Mouse (Mus musculus) left cerebral cortex, adult 9 months (tissue): ENCODE measurements around the gene S100a3.

Experiments
- DNase-seq, 2 experiments: peaks; one replicate each; pipeline ENCODE4 v3.0.0; 2022; ENCODE audit warnings: low spot score in 2 of 2

Gene S100a3

DNA sequence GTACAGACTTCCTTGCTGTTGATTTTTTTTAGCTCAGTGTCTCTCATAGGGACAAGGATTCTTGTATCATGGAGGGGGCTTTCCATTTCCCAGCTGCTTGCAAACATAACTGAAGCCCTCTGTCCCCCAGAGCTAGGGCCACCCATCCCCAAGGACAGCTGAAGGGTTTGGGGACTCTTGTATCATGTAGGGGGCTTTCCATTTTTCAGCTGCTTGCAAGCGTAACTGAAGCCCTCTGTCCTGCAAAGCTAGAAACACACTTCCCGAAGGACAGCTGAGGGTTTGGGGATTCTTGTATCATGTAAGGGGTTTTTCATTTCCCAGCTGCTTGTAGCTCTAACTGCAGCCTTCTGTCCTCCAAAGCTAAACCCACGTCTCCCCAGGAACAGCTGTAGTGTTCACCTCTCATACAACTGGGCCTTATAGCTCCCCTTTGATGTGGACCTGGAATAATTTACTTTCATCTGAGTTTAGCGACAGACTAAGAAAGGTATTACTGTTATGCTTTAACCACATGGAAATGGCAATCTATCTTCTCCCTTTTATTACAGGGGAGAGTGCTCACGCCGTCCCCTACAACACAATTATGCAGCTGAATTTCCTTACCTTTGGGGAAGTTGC lies at the start of gene S100a3:
Gene S100a3 (plus strand): TSS at position 571 of the 621 bp plus-strand sequence.
- no peak for DNase-seq

DNA sequence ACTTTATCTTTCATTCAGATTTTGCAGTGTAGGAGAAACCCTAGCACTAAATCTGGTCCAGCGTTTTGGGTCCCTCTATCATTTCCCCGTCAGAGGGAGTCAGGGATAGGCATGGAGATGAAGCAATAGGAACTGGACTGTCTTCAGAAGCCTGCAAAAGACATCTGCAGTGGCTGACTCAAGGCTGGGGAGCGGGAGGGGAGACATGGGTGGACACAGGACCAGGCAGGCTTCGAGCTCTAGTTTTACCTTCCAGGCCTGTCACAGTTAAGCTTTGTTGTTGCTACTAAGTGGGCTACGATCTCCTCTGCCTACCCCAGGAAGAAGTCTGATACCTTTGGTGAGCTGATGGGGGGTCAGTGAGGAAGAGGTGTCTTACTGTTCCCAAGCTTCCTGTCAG lies 48.1 kb upstream of the S100a3 start:
- DNase-seq, result no peak

GRCm38 (mm10) chr3:90512948-90513642 lies 47.3 kb upstream of the S100a3 start:
- DNase-seq, result no peak

DNA sequence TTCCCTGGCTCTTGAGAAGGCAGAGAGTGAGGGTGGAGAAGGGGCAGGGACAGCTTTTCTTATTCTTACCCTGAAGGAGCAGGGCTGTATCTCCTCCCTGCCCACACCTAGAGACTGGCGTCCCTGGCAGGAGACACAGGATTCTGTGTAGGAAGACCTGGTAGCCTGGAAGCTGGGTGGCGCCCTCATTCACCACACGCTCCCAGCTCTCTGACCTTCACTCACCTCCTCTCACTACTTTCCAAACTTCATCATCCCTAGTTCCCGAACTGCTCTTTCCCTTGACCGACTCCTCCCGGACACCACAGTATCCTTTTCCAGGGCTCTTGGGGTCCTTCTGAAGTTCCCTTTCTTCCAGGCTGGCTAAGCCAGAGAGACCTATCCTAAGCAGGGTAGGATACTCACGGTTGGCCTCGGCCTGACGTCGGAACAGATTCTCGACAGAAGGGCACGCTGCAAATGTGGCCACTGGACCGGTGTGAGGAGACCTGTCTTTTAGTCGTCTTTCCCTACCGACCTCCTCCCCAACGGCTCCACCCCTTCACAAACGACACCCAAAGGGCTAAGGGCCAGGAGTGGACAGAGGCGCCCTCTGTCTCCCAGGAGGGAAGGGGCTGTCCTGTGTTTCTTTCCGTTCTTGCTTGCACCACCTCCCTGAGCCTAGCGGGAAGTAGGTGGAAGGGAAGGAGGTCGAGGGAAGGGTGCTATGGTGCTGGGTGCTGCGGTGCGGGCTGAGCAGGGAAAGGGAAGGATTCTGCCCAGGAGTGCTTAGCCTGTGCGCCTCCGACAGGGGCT lies 46.4 kb upstream of the S100a3 start, which contains the start of the genes S100a1 and S100a13:
Gene S100a1 (minus strand): TSS at position 597 of the 795 bp plus-strand sequence.
Gene S100a13 (plus strand): TSS at position 640 of the 795 bp plus-strand sequence.
- DNase-seq, result peak in 1 of 2 experiments; percentile 63

DNA sequence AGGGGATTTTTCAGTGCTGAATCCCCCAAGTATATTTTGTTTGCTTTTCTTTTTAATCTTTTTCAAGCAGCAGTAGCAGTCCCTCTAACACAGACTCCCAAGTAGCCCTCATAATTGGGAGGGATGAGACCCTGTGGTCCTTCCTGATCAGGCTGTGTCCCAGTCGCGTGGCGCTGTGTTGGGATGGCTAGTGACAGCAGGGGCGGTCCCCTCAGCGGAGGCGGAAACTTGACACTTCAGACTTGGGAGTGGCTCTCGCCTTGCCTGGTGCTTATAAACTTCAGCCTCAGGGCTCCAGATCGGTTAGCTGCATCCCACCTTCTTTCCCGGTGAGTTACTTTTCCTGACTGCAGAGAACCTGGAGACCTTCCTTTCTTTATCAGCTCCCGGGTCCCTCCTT lies 45.7 kb upstream of the S100a3 start:
- no peak for DNase-seq

GRCm38 (mm10) chr3:90515242-90515641 lies 45.1 kb upstream of the S100a3 start:
- DNase-seq, result no peak

DNA sequence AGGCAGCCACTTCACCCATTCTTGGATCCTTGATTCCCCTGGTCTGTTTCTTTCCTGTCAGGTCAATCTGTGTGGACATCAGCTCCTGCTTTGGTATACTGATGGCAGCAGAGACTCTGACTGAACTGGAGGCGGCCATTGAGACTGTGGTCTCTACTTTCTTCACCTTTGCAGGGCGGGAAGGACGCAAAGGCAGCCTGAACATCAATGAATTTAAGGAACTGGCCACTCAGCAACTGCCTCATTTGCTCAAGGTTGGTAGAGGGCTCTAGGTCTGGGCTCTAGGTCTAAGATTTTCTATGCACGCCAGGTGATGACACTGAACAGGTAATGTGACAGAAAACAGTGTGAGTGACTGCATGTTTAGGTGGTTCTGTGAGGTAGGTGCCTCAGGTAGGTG lies 44.6 kb upstream of the S100a3 start:
- DNase-seq, result no peak

GRCm38 (mm10) chr3:90517711-90518110 lies 42.7 kb upstream of the S100a3 start:
- DNase-seq, result no peak

DNA sequence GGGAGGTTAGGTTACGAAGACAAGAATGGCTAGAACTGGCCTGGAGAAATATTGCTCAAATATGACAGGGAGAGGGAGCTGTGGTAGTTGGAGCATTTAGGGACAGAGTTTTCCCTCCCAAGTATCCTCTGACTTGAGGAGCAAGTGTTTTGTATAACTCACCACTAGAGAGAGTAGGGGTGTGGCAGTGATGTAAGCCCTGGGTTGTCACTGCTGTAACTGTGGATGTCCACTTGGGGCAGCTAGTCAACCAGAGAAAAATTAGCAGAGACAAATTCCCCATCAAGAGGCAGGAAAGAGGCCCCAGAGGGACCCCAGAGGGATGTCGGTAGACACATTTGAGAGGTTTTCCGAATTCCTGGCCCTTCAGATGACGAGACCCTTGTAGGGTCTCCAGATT lies 35.0 kb upstream of the S100a3 start:
- DNase-seq, result peak in 1 of 2 experiments; percentile 65

GRCm38 (mm10) chr3:90526076-90526475 lies 34.3 kb upstream of the S100a3 start:
- DNase-seq, result no peak

DNA sequence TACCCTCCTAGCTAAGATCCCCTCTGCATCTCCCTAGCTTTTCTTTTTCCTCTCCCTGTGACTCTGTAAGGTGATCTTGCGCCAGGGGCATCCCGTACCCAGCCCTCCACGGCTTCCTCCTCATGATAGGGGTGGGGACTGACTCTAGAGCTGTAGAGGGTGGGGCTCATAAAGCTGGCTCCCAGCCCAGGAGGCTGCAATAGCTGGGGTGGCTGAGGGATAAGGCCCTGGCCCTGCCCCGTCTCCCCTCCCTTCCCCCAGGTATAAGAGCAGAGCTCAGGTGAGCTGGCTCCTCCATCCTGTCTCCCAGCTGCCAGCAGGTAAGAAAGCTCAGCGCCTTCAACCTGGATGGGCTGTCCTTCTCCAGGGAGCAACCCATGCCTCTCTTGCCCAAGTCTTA lies 33.8 kb upstream of the S100a3 start, which contains the start of gene S100a14:
Gene S100a14 (plus strand): TSS at position 277 of the 400 bp plus-strand sequence.
- DNase-seq, result no peak

DNA sequence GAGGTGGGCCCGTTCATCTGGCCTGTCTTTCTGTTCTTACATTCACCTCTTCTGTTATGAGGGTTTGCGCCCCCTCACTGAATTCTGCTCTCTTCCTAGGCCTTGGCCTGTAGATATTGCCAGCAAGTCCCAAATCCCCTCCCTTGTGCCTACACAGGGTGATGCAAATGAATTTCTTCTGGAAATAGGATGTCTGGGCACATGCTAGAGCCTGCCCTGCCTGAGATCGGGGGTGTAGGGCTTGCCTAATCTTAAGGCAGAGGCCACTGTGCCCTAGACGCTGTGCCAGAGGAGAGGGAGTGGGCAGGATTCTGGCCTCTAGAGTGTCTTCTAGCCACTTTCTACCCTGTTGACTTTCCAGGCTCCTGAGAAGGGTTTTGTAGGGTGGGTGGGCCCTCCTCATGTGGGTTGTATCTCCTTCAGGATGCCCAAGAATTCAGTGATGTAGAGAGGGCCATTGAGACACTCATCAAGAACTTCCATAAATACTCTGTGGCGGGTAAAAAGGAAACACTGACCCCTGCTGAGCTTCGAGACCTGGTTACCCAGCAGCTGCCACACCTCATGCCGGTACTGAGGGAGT lies 33.0 kb upstream of the S100a3 start:
- no peak for DNase-seq

DNA sequence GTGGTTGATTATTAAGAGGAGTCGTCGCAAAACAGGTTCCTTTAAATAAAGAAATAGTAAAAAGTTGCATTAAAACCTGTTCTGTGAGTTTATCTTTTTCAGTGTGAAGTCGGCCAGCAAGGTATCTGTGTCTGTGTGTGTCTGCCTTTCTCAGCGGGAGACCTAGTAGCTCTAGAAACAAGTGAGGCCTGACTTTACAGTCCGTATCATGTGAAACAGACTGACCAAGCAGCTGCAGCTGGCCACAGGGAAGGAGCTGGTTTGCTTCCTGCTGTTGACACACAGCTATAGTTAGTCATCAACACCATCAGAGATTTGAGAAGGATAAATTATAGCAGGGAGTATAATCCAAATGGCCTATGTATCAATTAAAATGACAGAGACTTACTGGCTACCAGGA lies 28.7 kb upstream of the S100a3 start:
- no peak for DNase-seq

DNA sequence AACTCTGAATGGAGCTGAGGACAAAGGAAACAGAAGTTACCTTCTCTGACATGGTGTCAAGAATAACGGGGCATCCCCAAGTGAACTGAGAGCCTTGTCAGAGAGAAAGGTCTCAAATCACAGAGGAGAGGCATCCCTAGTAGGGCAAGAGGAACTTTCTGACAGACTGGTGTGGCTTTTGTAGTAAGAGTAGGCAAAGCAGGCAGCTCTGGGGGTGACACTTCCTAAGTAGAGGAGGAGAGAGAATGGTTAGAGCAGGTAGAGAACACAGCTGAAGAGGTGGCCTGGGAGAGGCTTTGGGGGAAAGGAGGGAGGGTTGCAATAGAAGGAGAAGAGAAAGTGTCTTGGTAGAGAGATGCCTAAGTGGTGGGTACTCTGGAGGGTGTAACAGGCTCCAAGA lies 24.9 kb upstream of the S100a3 start:
- no peak for DNase-seq

DNA sequence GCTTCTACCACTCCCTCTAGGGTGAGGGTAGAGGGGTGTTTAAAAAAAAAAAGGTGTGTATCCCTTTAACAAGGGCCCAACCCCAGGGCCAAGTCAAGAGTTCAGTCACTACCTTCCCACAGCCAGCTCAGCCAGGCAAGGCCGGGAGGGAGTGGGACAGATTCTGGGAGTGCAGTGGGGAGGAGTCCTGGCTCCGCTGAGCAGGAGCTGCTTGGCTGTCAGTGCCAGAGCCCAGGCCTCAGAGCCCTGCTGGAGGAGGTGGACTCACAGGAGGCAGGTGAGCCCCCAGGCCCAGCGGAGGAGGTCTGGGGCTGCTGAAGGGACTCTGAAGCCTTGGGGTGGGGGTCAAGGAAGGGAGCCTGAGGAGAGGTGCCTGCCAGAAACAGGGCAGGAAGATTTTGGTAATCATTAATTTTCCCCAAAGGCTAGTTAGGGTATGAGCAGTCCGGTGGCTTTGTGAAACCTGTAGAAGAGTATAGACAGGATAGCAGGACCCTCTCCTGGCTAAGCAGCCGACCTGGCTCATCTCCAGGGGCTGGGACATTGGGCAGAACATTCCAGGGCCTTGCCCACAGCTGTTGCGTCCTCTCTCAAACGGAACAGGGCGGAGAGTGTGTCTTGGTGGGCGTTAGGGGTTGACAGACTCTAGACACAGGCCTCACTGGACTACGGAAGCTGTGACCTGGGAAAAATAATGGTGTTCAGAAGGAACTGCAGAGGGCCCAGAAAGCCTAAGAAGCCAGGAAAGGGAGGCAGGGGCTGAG lies 23.1 kb upstream of the S100a3 start, which contains the start of gene S100a16:
Gene S100a16 (plus strand): TSS at position 114 of the 764 bp plus-strand sequence.
- no peak for DNase-seq

DNA sequence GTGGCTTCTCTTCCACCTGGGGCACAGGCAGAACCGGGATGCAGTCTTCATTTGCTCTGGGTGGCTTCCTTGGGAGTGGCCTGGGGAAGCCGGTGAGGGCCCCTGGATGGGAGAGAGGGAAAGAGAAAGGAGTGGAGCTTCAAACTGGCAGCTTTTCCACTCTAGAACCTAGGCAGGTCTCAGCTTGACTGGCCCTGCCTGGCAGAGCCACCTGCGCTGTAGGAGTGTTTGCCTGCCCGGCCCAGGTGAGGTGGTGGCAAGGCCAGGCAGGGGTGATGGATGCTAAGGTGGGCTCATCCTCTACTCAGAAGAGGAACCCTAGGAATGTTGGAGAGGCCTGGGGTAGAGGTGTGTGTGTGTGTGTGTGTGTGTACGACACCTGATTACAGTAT lies 22.5 kb upstream of the S100a3 start:
- DNase-seq, result no peak

DNA sequence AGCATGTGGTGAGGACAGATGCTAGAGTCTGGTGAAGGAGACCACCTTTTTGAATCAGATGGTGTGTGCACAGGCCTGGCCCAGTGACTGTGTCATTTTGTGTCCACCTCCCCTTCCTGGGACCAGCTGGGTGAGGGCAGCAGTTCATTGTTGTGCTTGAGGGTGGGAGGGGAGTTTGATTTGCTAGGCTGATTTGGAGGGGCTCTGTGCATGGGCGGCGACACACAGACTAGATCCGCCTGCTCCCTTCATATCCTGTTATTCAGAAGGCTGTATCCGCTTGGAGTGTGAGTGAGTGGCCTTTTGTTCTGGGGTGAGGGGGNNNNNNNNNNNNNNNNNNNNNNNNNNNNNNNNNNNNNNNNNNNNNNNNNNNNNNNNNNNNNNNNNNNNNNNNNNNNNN lies 19.5 kb upstream of the S100a3 start:
- DNase-seq, result peak; percentile 22 to 47

DNA sequence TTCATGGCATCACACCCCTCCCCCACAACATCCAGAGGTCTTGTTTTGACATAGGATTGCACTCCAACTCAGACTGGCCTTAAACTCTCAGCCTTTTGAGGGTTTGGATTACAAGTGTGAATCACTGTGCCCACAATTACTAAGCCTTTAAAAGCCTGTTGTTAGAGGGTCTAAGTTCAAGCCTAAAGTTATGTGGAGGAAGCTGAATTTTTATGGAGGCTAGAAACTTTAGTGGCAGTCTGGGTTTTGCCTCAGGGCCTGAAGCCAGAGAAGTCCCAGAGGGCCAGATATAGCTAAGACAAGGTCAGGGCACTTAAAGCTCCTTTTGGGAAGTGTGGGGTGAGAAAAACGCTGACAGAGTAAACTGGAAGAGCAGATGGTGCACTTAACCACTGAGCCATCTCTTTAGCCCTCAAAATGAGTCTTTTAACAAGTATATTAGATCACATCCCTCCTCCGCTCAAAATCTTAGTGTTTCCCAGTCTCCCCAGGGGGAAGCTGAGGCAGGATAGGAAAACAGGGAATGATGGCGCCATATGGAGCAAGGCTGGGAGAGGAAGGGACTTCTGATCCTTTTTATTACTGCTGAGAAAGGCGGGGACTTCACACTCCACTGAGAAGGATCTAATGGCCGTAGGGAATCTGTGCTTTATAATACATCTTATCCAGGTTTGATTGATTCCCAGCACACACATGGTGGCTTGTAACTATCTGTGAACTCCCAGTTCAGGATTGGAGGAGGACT lies 10.5 kb upstream of the S100a3 start:
- DNase-seq, result no peak

GRCm38 (mm10) chr3:90550421-90550790 lies 10.0 kb upstream of the S100a3 start:
- no peak for DNase-seq

- no peak for DNase-seq
Observed at GRCm38 (mm10) chr3:90552231-90552630, 8.1 kb upstream of the S100a3 start.

DNA sequence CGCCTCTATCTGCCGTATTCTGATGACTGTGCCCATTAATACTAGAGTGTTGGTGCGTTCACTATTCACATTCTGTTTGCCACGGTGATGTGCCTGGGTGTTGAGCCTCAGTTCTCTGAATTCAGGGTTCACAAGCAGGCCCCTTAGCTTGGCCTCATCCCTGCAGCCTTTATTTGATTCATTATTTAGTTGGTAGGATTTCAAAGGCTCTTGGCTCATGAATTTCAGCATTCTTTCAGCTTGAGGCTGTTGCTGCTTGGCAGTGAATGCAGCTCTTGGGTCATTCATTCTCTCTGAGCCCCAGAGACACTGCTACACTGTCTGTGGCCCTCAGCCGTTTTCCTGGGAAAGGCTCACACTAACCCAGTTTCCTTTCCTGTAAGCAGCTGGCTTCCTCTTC lies 4.4 kb upstream of the S100a3 start:
- DNase-seq, result peak; percentile 48 to 56
